Mouse (Mus musculus) adrenal gland, postnatal 36 days (tissue): ENCODE results near the gene Dspp. TPM values are rescaled to one million over a fixed set of nuclear protein-coding genes. Genes with fewer than 3 reads are reported as not detected.

Experiments
- DNase-seq, 2 experiments: peaks; one replicate each; pipeline ENCODE4 v3.0.0; 2021; ENCODE audit warnings: mixed read lengths in 1 of 2
- long read RNA-seq, 2 experiments: library from polyadenylated mRNA; stranded (forward); transcript quantifications; one replicate each; pipeline ENCODE4 v2.0.0; 2021; ENCODE audit warnings: borderline sequencing depth in 2 of 2
- total RNA-seq, 2 experiments: library from RNA; stranded (reverse); gene quantifications; 2 replicates each; pipeline ENCODE4 v1.2.3; 2021

The Dspp gene
- total RNA-seq, result not detected
- long read RNA-seq, experiment 1, result 0 reads
- long read RNA-seq, experiment 2, result 0 reads

DNA sequence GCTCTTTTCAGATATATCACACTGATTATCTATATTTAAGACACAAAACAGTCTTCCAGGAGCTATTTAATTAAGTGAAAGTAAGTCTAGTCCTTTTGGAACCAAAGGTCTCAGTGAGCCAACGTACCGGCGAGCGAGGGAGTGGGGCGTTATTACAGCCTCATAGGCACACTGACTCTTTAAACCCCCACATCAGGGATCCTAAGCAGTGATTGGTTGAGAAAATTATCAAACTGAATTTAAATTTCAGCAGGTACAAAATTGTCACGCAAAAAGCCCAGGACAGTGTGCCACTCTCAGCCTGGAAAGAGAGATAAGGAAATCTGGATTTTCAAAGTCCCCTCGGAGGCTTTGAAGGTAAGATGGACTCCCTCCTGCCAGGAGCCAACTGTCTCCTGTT lies at the start of gene Dspp:
Dspp (plus strand) TSS at position 301 of the 400 bp plus-strand sequence.
- DNase-seq, result no peak

GRCm38 (mm10) chr5:104124016-104124658 lies 46.4 kb upstream of the Dspp start:
- DNase-seq, result no peak

DNA sequence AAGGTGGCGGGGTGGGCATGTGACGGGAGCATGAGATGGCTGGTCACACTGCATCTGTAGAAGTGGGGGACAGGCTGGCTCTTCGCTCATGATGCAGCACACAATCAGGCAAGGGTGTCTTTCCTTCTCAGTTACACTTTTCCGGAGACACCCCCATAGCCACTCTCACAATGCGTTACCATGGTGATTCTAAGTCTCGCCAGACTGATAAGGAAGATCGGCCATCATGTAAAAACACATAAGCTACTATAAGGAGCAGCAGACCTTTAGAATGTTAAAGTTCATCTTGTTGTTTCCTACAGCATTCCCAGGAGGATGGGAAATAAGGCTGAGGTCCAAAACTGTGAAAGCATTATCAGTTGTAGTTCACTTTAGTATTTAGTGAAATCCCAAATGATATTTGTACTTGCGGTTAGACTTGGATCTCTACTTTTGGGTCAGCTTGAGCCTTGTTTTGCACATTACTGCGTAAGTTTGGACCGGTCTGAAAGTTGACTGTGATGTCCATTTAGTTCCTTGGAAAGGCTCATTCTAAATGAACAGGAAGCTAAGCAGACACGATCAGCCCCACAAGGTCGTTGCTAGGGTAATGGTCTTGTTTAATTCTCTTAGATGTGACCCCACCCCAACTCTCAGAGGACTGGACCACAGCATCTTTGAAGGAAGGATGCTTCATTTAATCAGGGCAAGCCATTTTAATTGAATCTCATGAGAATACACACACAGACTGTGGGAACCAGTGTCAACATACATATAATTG lies 43.8 kb upstream of the Dspp start:
- no peak for DNase-seq

- DNase-seq, result no peak
Measured at GRCm38 (mm10) chr5:104127351-104127750, 43.2 kb upstream of the Dspp start.

GRCm38 (mm10) chr5:104128281-104129031 lies 42.1 kb upstream of the Dspp start:
- DNase-seq, result no peak

- DNase-seq, result no peak
Measured at GRCm38 (mm10) chr5:104130891-104131290, 39.6 kb upstream of the Dspp start.

- DNase-seq, result peak; percentile 60 to 72
Measured at GRCm38 (mm10) chr5:104131544-104131943, 39.0 kb upstream of the Dspp start.

DNA sequence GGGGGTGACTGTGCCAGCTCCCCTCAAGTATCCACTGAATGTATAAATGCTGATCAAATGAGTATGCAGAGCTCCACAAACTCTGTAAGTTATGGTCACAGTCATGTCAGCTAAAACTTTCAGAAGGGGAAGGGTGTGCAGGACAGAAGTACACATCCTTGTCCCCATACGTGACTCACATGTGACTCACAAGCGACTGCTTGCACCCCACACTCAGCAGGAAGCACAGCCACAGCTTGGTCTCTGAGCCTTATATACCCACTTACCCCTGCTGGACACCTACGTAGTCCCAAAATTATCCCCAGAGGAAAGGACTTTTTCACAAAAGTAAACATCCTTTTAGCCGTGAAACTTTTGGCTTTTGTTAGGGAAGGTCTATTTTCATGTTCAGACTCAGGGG lies 36.8 kb upstream of the Dspp start:
- peak in 1 of 2 experiments; percentile 41 for DNase-seq

DNA sequence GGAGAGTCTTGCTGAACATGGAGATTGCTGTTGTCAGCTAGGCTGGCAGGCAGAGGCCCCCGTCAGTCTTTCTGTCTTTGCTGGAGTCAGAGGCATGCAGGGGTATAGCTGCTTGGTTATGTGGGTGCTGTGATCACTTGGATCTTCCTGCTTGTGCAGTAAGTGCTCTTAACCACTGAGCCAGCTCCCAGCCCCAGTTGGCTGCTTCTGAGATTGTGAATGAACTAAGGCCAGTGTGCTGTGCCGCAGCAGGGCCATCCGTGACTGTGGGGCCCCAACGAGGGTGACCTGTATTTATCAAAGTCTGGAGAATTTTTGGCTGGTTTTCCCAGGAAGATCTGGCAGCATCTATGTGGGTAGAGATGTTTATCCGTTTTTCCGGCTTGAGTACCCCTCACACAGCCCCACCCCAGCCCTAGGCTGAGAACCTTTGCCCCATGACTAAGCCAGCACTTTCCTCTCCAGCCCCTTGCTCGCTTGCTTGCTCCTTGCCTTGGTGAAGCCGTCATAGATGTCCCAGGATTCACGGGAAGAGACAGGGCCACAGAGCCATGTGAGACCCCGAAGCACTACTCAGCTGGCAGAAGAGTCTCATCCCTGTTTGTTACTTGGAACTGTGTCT lies 32.5 kb upstream of the Dspp start:
- DNase-seq, result no peak

GRCm38 (mm10) chr5:104141067-104141466 lies 29.4 kb upstream of the Dspp start:
- DNase-seq, result no peak

DNA sequence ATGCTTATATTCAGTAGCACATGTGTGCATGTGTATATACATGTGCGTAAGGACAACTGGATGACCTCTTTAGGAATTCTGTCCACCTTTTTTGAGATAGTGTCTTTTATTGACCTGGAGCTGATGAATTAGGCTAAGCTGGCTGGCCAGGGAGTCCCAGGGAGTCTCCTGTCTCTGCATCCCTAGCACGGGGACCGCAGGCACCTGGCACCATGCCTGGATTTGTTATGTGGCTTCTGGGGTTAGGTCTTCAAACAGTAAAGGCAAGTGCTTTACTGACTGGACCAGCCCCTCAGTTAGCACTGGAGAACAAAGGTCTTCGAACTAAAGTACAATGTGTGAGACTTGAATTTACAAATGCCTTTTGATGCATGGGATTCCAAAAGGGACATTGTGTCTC lies 26.5 kb upstream of the Dspp start:
- no peak for DNase-seq

- peak; percentile 69 to 71 for DNase-seq
Measured at GRCm38 (mm10) chr5:104149349-104149748, 21.2 kb upstream of the Dspp start.

DNA sequence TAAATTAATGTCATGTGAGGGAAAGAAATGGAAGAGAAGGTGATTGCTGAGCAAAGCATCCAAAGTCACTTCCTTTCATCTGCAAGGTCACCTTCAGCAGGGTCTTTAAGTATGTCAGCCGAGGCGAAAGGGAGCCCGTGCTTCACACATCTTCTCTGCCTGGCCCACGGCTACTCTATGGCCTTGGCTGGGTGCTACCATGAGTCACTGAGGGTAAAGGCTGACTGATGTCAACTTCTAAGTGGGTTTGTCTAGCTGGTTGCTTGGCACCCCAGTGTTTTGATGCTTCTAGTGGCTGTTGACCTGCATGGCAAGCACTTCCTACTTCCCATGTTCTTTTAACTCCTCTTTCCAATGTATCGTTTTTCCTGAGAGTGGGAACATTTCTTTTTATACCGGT lies 20.3 kb upstream of the Dspp start:
- DNase-seq, result peak; percentile 62 to 69

- DNase-seq, result no peak
Measured at GRCm38 (mm10) chr5:104157701-104158100, 12.8 kb upstream of the Dspp start.

- DNase-seq, result peak; percentile 42 to 47
Measured at GRCm38 (mm10) chr5:104158332-104159052, 12.0 kb upstream of the Dspp start.

DNA sequence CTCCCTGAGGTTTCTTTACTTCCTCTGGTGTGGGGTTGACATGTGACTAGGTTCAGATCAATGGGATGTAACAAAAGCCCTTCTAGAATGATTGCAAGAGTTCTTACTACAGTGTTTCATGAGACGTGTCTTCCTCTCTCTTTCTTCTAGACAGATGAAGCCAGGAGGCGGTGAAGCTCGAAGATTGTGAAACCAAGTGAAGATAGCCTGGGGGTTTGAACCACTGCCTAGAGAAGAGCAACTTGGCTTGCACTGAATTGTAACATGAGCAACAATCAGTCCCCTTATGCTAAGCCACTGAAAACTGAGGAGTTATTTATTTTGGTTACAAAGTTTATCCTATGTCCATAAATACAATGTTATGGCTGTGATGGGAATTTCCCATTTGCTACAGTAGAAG lies 9.9 kb upstream of the Dspp start:
- DNase-seq, result no peak

- DNase-seq, result peak; percentile 17 to 39
Measured at GRCm38 (mm10) chr5:104161390-104161789, 9.1 kb upstream of the Dspp start.

DNA sequence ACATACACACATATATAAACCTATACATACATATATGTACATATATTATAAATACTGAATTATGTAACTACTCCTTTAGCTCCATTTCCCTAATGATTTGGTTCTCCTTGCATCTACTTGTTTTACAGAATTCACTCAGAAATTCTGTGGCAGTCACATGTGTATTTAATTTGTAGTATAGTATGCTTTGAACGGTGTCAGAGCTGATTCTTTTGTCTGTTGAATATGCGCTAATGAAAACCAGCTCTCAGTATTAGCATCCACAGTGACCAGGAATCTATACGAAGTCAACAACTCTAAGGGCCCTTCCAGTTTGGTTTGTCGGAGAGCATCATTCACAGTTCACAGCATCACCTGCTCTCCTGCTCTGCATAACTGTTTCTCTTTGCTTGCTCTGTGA lies 7.0 kb upstream of the Dspp start:
- no peak for DNase-seq

DNA sequence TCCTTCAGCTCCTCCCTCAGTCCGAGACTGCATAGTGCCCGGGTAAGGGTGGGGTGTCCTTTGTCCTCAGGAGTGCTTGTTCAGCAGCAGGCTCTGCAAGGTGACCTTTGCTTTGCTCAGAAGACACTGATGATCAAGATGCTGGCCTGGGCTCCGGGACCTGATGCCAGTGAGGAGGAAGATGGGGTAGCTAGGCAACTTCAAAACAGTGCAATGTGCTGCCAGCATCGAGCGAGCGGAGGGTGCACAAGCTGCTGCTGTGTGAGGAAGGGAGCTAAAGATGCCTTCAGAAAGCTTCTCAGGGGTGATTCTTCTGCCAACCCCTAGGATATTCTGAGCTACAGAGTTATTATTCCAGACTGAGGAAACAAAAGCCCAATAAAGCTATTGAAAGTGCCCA lies 2.6 kb downstream of the Dspp start:
- DNase-seq, result no peak

- DNase-seq, result no peak
Measured at GRCm38 (mm10) chr5:104183743-104184142, 13.2 kb downstream of the Dspp start.

GRCm38 (mm10) chr5:104187281-104187680 lies 16.8 kb downstream of the Dspp start:
- no peak for DNase-seq

- DNase-seq, result peak; percentile 9 to 10
Measured at GRCm38 (mm10) chr5:104195086-104195485, 24.6 kb downstream of the Dspp start.
